Mouse (Mus musculus) forebrain, embryonic 16.5 days (tissue): Measurements from ENCODE around the gene Grin2c. TPM values are rescaled to one million over a fixed set of nuclear protein-coding genes. Genes with fewer than 3 reads are reported as not detected.

Source experiments
- ATAC-seq: fragments of 200-750 bp; cut with Nextera tagmentation; 2 replicates; pipeline ENCODE4 v1.8.0; 2017; ENCODE audit warnings: mild to moderate bottlenecking, moderate library complexity
- H3K27ac ChIP-seq: fragments of 300-500 bp; sonication (generic); 2 replicates; pipeline ENCODE4 v1.5.1; 2014; ENCODE audit warnings: low read length, control low read depth
- H3K27me3 ChIP-seq: fragments of 300-500 bp; sonication (generic); replicated peaks from 2 replicates; pipeline ENCODE4 v1.6.1; 2014; ENCODE audit warnings: low read length; ENCODE audit not compliant: control insufficient read depth, insufficient read depth
- H3K36me3 ChIP-seq: fragments of 300-500 bp; sonication (generic); 2 replicates; pipeline ENCODE4 v1.6.1; 2014; ENCODE audit not compliant: control insufficient read depth, insufficient read depth
- H3K4me1 ChIP-seq: fragments of 300-500 bp; sonication (generic); replicated peaks from 2 replicates; pipeline ENCODE4 v1.6.1; 2014; ENCODE audit warnings: low read length; ENCODE audit not compliant: control insufficient read depth, insufficient read depth
- H3K4me2 ChIP-seq: fragments of 300-500 bp; sonication (generic); 2 replicates; pipeline ENCODE4 v1.6.1; 2014; ENCODE audit warnings: mild to moderate bottlenecking, low read length, control low read depth
- H3K4me3 ChIP-seq: fragments of 300-500 bp; sonication (generic); replicated peaks from 2 replicates; pipeline ENCODE4 v1.5.1; 2014; ENCODE audit warnings: mild to moderate bottlenecking, low read length, control low read depth
- H3K9ac ChIP-seq: fragments of 300-500 bp; sonication (generic); replicated peaks from 2 replicates; pipeline ENCODE4 v1.6.1; 2014; ENCODE audit warnings: low read depth, low read length, control low read depth
- H3K9me3 ChIP-seq: fragments of 300-500 bp; sonication (generic); 2 replicates; pipeline ENCODE4 v1.6.1; 2016; ENCODE audit warnings: low read length; ENCODE audit not compliant: control insufficient read depth
- WGBS: fragments of 180-500 bp; shearing (Covaris S2); extraction: QIAGEN DNeasy Blood & Tissue Kit; methylation state at CpG from one replicate; pipeline ENCODE4 v1.1.7; 2014; 5-methylcytosine and 5-hydroxymethylcytosine counted together
- polyA plus RNA-seq: library from polyadenylated mRNA; unstranded; fragments of >200 nt; fragmentation: Nextera tagmentation; extraction: Ambion mirVana; gene quantifications from 2 replicates; pipeline ENCODE4 v1.2.1, GENCODE M21; 2015

Gene Grin2c
- polyA plus RNA-seq, 1 experiment from 2014 or later = 0.37 TPM

DNA sequence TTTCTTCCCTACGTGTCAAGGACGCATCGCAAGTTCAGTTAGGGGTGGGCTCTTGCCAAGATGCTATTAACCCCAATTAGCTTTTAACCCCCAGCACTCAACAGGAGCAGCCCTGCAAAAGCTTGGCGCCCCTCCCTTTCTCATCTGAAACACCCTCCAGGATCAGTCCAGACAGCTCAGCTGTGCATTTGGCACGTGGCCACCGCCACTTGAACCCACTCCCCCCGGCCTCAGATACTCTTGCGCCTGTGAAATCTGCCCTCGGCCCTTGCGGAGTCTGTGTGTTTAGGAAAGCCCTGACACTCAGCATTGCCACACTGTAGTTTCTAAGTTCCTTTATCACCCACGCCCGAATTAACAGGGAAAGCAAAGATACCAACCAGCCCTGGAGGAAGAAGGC lies 45.0 kb downstream of the Grin2c start:
- Histone ChIP-seq H3K27me3 (no peaks in the 10 kb centered on the region), H3K36me3 (no peaks in the 10 kb centered on the region), H3K4me2 (no peak overlapping the region), H3K4me1 (peaks cover 56% of the 10 kb centered on the region), H3K9me3 (no peaks in the 10 kb centered on the region), H3K9ac (no peak overlapping the region), H3K4me3 (no peak overlapping the region), H3K27ac (no peak overlapping the region)
- ATAC-seq = no peak
- WGBS = 25% methylated on average over 12 of the region's 12 CpGs

DNA sequence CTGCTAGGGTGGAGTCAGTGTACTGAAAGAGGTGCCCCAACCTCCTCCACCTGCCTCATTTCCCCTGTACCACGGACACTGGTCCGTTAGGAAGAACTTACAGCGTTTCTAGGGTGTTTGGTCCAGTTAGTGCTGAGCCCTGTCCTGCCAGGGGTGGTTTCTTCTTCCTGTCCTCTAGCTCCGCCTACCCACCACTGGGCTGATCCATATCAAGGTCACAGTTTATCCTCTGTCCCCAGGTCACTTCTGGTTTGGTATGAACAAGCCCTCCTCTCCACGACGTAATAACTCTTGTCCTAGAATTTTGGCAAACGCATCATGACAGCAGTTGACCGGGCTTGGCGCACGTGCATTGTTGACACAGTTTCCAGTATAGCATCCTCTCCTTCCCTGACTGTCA lies 47.4 kb downstream of the Grin2c start:
- Histone ChIP-seq H3K27me3 (no peaks in the 10 kb centered on the region), H3K9ac (no peak overlapping the region), H3K4me1 (peaks cover 32% of the 10 kb centered on the region), H3K9me3 (no peaks in the 10 kb centered on the region), H3K27ac (no peak overlapping the region), H3K4me3 (no peak overlapping the region), H3K36me3 (no peaks in the 10 kb centered on the region), H3K4me2 (no peak overlapping the region)
- no peak for ATAC-seq
- WGBS = 95% methylated on average over 10 of the region's 10 CpGs

DNA sequence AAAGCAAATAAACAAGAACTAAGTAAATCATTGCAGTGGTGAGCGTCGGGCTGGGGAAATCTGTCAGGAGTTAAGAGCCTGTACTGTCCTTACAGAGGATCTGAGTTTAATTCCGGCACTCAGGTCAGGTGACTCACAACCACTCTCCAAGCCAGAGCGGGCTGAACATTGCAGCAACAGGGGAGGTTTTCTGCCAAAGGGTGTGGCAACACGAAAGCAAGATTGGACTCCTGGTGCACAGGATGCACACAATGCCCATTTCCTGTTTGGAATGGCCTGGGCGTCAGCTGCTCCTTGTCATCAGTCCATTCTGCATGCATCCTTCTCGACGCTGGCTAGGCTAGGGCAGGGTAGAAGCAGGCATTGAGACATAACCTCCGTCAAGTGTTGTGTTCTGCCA lies 47.8 kb downstream of the Grin2c start:
- 82% methylated on average over 9 of the region's 9 CpGs for WGBS
- Histone ChIP-seq H3K4me3 (no peak overlapping the region), H3K9me3 (no peaks in the 10 kb centered on the region), H3K27ac (no peak overlapping the region), H3K4me1 (peaks cover 32% of the 10 kb centered on the region), H3K9ac (no peak overlapping the region), H3K27me3 (no peaks in the 10 kb centered on the region), H3K36me3 (no peaks in the 10 kb centered on the region), H3K4me2 (no peak overlapping the region)
- ATAC-seq = no peak

DNA sequence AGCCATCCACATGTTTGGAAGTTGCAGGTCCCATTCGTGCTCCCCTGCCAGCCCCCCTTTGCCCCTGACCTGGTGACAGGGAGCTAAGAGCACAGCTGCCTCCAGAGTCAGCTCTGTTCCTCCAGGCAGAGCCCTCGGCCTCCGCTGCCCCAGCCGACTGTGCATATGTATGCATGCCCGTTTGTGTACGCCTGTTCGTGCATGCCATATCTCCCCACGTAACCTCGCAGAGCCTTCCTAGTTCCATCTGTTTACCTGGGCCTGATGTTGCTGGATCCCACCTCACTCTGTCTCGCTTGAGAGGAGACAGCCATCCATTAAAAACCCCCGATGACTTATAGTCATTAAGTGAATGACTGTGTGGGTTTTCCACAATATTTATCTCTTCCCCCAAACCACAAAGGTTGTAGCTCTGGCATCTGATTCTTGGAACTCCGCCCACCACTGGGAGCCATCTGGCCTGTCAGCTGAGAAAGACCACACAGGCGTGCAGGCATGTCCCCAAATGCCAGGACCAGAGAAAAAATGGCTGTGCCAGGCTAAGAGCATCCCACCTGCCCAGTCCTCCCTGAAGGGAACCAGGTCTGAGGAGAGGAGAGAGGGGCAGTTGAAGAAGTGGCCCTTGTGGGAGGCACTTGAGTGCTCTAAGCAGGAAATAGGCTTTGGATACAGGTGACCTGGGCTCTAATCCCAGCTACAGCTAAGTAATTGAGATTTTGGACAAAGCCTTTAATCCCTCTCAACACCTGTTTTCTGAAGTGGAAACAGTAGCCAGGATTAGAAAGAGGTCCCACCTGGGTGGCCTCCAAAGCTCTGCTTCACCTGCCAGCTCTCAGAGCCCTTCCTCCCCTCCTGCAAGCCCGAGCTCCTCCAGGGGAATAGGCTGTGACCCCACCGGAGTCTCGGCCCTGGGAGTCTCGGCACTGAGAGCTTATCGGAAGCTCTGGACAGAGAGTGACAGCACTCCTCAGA lies 49.3 kb downstream of the Grin2c start:
- no peak for ATAC-seq
- Histone ChIP-seq H3K4me3 (no peak overlapping the region), H3K4me1 (peaks cover 23% of the 10 kb centered on the region), H3K36me3 (no peaks in the 10 kb centered on the region), H3K9me3 (no peaks in the 10 kb centered on the region), H3K27me3 (no peaks in the 10 kb centered on the region), H3K9ac (no peak overlapping the region), H3K4me2 (no peak overlapping the region), H3K27ac (no peak overlapping the region)
- WGBS = 46% methylated on average over 18 of the region's 18 CpGs

DNA sequence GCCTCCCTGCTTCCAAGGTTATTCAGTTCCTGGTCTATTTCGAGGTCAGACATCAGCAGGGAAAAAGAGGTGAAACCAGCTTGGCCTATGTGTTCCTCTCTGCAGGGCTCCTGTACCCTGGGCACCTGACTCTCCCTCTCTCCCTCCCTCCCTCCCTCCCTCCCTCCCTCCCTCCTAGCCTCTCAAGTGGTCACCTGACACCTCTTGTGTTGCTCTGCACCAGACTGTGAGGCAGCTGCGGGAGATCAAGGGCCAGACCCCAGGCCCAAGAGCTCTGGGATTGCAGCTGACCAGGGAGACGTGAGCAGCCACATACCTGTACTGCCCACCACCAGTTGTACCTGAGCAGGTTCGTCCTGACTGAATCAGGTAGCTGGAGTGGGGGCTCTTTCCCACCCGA lies 51.9 kb downstream of the Grin2c start:
- no peak overlapping the region for H3K27ac ChIP-seq
- no peaks in the 10 kb centered on the region for H3K9me3 ChIP-seq
- 44% methylated on average over 5 of the region's 5 CpGs for WGBS
- no peak overlapping the region for H3K9ac ChIP-seq
- H3K36me3 ChIP-seq = no peaks in the 10 kb centered on the region
- H3K4me2 ChIP-seq = no peak overlapping the region
- H3K4me3 ChIP-seq = no peak overlapping the region
- ATAC-seq = no peak
- H3K27me3 ChIP-seq = no peaks in the 10 kb centered on the region
- peaks cover 10% of the 10 kb centered on the region for H3K4me1 ChIP-seq

DNA sequence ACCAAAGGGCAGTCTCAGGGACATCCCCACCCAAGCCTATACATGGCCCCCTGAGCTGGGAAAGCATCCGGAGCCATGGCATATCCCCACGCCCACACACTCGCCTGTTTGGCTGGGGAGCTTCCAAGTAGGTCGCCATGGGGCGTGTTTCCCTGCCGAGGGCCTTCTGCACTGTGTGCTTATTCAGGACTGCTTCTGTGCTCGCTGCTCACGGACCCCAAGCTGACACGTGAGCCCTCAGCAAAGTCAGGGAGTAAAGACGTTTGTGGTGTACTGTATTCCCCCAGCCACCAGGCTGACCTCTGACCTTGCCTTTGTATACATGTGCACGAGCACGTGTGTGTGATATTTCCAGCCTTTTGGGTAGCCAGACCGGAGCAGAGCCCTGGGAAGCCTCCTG lies 54.9 kb downstream of the Grin2c start:
- Histone ChIP-seq H3K4me2 (no peak overlapping the region), H3K27me3 (no peaks in the 10 kb centered on the region), H3K4me1 (peaks cover 5% of the 10 kb centered on the region), H3K36me3 (no peaks in the 10 kb centered on the region), H3K27ac (no peak overlapping the region), H3K9ac (no peak overlapping the region), H3K4me3 (no peak overlapping the region), H3K9me3 (no peaks in the 10 kb centered on the region)
- WGBS = 57% methylated on average over 13 of the region's 13 CpGs
- ATAC-seq = no peak

DNA sequence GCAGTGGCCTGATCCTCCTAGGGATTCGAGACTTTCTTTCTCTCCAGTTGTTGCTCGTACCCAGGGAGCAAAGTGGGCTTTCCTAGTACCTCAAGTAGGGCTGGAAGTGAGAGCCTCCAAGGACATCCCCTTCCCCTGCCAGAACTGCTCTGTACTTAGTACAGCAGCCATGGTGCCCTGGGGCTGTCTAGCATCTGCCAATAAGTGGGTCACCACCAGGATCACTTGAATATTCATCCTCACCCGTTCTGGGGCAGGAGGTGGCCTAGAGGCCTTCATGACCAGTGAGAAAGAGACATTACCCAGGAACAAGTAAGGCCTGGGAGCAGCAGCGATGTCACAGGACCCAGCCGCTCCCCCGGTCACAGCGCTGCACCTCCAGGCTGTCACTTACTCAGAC lies 57.1 kb downstream of the Grin2c start:
- Histone ChIP-seq H3K36me3 (peaks cover 6% of the 10 kb centered on the region; the same call in 1 of the 2 replicates), H3K27ac (no peak overlapping the region), H3K27me3 (no peaks in the 10 kb centered on the region), H3K4me3 (no peak overlapping the region), H3K4me2 (no peak overlapping the region), H3K4me1 (peaks cover 4% of the 10 kb centered on the region), H3K9me3 (no peaks in the 10 kb centered on the region), H3K9ac (no peak overlapping the region)
- 80% methylated on average over 7 of the region's 7 CpGs for WGBS
- ATAC-seq = no peak

DNA sequence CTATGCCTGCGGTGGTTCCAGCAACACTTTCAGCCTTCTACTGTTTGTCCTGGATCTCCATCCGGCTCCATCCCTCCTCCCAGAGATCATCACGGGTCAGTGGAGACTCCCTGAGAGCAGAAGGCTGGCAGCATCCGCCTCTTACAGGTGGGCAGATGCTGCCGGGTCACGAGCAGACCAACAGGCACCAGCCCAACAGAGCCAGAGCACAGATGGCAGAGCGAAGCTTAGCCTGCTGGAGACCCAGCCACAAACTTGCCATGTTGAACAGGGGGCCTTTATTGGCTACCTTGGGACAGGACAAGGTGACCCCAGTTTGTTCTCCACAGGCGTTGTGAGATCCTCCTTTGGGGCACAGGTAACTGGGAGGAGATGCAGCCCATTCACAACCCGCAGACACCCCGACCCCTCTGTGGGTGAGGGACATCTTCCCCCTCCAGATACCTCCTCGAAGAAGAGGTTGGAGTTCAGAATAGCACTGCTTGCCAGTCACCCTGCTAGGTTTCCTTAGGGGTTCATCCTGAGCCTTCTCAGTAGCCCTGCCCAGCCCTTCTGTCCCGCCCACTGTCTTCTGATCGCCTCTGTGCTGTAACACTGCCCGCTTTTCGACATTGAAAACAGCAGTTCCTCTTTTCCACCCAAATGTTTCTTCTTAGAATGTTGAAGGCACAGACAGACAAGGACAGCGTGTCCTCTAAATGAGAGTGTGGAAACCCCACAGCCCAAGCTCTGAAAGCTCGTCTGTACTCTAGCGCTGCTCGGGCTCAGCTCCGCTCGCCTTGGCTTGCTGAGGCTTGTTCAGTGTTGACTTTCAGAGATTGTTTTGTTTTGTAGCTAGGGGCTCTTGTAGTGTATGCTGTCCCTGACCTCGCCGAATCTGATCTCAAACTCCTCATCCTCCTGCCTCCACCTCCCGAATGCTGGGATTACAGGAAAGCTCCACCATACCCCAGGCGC lies 58.0 kb downstream of the Grin2c start:
- H3K27ac ChIP-seq = no peak overlapping the region
- no peaks in the 10 kb centered on the region for H3K27me3 ChIP-seq
- no peaks in the 10 kb centered on the region for H3K9me3 ChIP-seq
- H3K36me3 ChIP-seq = peaks cover 6% of the 10 kb centered on the region; the same call in 1 of the 2 replicates
- ATAC-seq = no peak
- 78% methylated on average over 25 of the region's 25 CpGs for WGBS
- H3K4me3 ChIP-seq = no peak overlapping the region
- peaks cover 4% of the 10 kb centered on the region for H3K4me1 ChIP-seq
- no peak overlapping the region for H3K9ac ChIP-seq
- H3K4me2 ChIP-seq = no peak overlapping the region

DNA sequence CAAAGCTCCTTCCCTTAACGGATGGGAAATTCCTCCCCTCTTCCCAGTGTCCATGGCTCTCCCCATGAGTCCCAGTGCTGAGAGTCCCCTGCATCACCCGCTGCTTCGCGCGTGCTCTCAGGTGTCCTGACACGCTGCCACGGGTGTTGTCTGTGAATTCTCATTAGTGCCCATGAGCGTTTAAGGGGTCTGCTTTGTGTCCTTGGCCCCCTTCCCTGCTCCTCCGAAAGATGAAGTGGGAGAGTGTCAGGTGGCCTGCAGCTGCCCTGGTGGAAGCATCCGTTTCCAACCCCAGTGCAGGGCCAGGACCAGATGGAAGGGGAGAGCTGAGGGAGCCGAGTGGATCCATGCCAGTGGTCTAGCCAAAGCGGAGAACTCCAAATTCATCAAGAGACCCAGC lies 58.9 kb downstream of the Grin2c start:
- Histone ChIP-seq H3K27me3 (no peaks in the 10 kb centered on the region), H3K27ac (no peak overlapping the region), H3K9ac (no peak overlapping the region), H3K4me1 (peaks cover 4% of the 10 kb centered on the region), H3K36me3 (peaks cover 6% of the 10 kb centered on the region; the same call in 1 of the 2 replicates), H3K4me3 (no peak overlapping the region), H3K4me2 (no peak overlapping the region), H3K9me3 (no peaks in the 10 kb centered on the region)
- no peak for ATAC-seq
- WGBS = 70% methylated on average over 12 of the region's 12 CpGs
